Mouse (Mus musculus) granulocyte monocyte progenitor cell, adult 5-6 weeks (primary cell): ENCODE data around the gene Maneal. TPM values are rescaled to one million over a fixed set of nuclear protein-coding genes. Genes with fewer than 3 reads are reported as not detected.

Experiments used
- ATAC-seq: replicated peaks from 2 replicates; pipeline ENCODE4 v1.8.0; 2016; ENCODE audit warnings: mild to moderate bottlenecking, moderate TSS enrichment, inconsistent platforms; ENCODE audit not compliant: poor library complexity, severe bottlenecking
- total RNA-seq, 2 experiments: library from RNA; stranded (forward) in 1 of 2; stranded (reverse) in 1 of 2; fragments of 200-712, 200-1000 nt in 1 of 2; fragments of >200 nt in 1 of 2; fragmentation: Nextera tagmentation in 1 of 2; gene quantifications; 2 replicates each; pipeline ENCODE4 v1.2.3; 2014 to 2017

Gene Maneal
- total RNA-seq, 2 experiments from 2014 or later: 1.2 TPM; not detected in 1

DNA sequence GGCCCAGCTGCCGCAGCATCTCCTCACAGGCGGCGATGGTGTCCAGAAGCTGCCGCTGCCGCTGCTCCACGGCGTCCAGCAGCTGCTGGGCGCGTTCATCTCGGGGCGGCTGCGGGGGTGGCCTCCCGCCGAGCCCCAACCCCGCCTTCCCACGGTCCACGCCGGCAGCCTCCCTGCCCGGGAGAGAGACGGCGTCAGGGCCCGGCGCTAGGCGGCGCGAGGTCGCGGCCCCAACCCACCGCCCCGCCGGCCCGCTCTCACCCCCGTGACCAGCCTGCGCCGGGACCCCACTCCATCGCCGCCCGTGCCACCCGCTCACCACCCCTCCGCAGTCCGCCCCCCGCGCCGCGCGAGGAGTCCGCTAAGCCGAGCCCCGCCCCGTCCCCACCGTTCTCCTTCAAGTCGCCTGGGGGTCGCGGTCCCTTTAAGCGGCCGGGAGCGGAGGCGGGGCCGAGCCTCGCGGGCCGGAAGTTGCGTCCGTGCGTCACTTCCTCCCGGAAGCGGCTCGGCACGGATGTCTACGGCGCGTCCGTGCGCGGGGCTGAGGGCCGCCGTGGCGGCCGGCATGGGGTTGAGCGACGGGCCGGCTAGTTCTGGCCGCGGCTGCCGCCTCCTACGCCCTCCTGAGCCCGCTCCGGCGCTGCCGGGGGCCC is 11.6 kb downstream of the Maneal start, which contains the start of gene Yrdc:
Yrdc (plus strand) TSS at position 419 of the 653 bp plus-strand sequence.
- peak; percentile 79 for ATAC-seq

DNA sequence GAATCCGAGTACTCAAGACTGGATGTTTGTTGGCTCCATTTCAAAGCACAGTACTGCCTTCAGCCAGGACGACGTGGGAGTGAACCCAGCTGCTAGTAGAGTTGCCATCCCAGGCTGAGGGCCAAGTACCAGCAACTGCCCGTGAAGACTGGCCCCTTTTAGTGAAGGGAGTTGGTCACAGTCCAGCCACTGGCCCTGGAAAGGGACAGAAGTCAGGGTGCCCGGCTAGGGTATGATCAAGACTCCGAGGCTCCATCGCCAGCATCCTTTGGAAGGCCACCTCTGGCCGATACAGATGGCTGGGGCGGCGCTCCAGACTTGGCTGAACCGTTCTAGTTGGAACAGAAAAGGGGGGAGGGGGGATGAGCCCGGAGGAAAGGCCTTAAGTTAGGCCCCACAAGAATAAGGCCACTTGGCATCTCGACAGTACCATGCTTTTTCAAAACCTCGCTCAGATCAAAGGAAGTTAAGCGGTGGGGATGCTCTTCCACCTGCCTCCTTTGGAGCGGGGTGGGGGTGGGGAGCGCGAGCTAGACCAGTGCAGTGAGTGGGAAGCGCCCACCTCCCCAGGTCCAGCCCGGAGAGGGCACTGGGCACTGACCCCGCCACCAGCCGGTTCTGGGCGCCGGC is 12.2 kb downstream of the Maneal start:
- no peak for ATAC-seq

DNA sequence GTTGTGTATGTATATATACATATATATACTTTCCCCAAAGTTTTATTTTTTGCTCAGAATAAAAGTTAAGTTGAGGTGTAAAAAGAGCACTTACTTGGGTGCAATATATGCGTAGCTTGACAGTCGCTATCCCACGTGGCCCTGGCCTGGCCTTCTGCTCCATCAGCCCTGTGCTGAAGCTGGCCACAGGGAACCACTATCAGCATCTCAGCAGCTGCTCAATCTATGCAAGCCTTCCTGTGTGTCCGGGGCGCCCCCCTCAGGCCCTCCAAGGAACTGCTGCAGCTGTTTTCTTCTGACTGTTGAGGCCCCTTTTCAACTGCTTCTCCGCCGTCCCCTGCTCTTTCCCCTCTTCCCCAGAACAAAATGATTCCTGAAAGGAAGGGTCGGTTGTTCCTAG is 14.4 kb downstream of the Maneal start:
- ATAC-seq: peak; percentile 52

DNA sequence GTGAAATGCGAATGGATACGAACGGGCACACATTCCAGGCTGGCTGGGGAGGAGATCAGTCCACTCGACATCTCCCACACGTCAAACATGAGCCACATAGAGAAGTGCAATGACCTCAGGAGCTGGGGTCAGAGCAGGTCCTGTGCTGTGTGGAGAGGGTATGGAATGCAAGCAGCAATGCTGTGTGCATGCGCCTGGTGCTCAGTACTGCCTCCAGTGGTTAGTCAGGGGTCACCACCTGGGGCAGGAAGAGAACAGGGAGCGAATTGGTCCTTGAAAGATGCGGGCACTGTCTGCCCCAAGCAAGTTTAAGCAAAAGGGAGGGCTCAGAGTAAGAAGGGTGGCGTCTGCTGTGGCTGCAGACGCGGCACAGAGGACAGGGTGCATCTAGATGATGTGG is 18.5 kb downstream of the Maneal start:
- peak; percentile 73 for ATAC-seq

DNA sequence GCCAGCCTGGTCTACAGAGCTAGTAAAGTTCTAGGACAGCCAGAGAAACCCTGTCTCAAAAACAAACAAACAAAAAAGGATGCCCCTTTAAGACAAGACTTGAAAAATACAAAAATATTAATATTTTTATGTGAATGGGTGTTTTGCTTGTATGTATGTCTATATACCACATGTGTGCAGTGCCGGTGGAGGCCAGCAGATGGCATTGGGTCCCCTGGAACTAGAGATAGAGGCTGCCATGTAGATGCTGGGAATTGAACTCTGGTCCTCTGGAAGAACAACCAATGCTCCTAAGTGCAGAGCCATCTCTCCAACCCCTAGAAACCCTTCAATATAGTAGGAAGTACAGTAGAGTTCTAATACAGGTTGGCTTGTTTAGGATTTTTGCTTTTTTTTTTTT is 21.0 kb downstream of the Maneal start:
- no peak for ATAC-seq

DNA sequence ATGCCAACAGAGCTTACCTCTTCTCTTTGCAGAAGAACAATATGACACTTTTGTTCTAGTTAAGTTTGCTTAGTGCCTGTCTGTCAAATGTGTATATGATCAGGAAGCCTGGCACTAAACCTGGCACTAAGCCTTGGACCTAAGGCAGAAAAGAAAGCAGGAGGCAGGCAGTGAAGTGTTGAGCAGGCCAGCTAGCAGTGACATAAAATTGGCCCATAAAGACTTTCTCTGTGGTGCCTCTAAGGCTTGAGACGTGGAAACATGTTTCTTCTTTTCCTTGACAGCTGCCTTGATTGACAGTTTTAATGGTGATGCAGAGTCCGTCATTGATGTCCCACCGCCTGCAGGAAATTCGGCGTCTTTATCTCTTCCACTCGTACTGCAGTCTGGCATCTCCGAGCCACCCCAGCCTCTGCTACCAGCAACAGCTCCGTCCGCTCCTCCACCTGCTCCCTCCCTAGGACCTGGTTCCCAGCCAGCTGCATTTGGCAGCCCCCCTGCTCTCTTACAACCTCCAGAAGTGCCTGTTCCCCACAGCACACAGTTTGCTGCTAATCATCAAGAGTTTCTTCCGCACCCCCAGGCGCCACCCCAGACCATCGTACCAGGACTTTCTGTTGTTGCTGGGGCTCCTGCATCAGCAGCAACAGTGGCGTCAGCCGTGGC is 23.8 kb downstream of the Maneal start:
- no peak for ATAC-seq

DNA sequence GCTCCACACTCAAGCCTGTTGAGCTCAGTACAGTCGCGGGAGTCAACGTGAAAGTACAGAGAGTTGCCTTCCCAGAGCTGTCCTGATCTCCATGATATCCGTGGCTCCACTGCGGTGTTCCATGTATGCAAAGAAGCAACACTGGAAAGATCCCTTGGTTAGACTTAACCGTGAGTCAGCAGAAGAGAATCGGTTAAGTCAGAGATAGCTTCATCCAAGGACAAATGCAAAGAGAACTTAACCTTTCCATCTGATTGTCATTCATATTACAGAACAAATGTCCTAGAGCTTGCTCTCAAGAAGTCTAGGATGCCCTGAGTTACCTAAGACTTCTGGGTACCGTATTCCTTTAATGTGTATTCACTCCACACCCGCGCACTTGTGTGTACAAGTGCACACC is 29.2 kb downstream of the Maneal start:
- ATAC-seq: no peak

DNA sequence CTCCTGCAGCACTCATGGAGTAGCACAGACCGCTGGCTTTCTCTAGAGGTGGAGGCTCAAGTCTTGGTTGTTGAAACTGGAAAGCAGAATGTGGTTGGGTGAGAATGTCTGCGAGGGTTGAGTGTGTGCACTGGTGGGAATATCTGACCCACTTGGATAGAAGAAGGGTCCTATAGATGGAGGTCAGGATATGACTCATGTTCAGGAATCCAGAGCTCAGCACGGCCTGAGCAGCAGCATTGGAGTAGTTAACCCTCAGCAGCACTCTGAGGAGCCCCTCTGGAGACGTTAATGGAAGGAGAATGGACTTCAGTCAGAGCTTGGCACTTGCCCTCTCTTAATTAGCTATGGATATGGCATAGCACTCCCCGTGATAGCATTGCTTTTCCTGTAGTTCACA is 32.3 kb downstream of the Maneal start:
- no peak for ATAC-seq

DNA sequence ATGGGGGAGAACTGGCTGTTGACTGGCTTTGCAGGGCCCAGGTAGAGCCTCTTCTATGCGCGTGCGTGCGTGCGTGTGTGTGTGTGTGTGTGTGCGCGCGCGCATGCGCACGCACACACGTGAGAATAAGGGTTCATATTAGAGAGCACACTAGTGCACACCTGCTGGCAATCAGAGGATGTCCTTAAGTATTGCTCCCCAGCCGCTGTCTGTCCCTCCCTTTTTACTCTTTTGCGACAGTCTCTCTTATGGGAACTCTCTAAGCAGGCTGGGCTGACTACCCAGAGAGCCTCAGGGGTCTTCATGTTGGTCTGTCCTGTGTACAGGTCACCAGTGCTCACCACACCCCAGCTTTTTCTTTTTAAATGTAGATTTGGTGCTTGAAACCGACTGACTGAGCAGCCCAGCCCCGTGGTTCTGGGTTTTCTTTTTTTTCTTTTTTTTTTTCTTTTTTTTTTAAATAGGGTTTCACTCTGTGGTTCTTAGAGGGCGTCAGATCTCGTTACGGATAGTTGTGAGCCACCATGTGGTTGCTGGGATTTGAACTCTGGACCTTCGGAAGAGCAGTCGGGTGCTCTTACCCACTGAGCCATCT is 36.5 kb downstream of the Maneal start:
- no peak for ATAC-seq

DNA sequence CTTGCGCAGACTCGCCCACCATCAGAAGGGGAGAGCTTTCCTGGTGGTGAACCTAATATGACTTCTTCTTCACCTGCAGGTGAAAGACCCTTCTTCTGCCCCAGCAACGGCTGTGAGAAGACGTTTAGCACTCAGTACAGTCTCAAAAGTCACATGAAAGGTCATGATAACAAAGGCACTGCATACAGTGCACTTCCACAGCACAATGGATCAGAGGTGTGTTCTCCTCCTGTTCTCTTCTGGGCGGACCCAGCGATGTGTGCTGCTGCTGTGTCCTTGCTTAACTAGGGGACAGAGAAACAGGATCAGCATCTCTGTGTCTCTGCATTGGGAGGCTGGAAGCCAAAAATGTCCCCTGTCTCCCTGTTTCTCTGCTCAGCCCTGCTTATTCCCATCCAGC is 37.0 kb downstream of the Maneal start:
- no peak for ATAC-seq

DNA sequence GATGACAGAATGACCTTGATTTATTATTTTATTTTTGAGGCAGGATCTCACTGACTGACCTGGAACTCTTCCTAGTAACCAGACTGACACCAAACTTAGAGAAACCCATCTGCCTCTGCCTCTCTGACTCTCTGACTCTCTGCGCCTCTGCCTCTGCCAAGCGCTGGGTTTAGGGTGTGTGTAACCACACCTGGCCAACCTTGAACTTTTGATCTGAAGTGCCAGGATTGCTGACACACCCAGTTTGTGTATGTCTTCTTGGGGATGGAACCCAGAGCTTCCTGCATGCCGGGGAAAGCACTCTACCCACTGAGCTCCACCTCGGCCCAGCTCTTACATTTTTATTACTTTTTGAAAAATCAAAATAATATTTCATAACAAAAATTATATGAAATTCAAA is 43.1 kb downstream of the Maneal start:
- ATAC-seq: no peak

DNA sequence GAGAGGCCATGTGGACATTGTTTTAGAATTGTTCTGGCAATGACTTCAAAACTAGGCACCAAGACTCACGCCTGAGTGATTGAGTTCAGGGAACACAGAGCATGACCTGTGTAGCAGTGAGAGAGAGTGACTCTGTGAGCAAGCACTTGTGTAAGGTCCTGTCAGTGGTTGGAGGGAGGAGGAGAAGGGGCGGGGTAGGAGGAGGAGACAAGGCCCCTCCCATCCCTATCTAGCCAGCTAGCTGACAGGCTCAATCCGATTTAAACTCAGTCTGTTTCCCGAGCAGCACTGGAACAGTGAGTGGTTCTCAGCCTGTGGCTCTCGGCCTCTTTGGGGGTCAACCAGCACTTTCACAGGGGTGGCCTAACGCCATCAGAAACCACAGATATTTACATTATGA is 44.2 kb downstream of the Maneal start:
- ATAC-seq: peak; percentile 91

DNA sequence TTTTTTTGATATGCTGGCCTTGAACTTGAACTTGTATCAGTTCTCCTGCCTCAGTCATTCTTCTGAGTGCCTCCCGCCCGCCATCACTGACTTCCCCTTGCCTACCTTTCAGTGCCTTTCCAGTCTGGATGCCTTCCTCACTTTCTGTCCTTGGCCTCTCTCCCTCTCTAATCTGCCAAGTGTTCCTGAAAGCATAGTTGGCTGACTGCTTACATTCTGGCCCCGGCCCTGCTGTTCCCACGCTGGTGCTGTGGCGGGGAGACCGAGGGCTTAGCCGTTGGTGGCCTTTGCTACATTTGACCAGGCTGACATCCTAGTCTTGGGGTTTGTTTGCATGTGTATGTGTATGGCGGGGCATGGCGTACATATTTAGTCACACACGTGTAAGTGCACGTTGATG is 46.1 kb downstream of the Maneal start:
- ATAC-seq: no peak

DNA sequence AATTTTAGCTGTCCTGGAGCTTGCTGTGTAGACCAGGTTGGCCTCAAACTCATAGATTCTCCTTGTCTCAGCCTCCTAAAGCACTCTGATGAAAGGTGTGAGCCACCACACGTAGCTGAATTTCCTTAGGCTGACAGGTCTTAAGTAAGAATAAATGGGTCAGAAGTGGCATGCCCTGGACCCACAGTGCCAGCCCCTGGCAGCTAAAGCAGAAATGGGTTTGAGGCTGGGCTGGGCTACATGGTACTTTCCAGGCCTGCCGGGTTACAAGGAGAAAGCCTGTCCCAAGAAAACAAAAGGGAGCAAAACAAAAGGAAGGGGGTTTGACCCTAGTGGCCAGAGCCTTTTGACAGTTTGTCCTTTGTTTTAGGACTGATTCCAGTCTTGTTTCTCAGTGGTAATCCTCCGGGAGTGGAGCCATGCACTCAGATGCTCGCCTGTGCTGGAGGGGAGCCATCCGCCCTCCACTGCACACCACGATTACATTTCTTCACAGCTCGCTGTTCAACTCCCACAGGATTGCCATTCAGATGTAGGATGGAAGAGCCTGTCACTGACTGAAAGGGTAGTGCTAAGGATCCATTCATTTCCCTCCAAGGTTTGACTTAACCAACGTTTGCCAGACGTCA is 50.5 kb downstream of the Maneal start:
- ATAC-seq: no peak

DNA sequence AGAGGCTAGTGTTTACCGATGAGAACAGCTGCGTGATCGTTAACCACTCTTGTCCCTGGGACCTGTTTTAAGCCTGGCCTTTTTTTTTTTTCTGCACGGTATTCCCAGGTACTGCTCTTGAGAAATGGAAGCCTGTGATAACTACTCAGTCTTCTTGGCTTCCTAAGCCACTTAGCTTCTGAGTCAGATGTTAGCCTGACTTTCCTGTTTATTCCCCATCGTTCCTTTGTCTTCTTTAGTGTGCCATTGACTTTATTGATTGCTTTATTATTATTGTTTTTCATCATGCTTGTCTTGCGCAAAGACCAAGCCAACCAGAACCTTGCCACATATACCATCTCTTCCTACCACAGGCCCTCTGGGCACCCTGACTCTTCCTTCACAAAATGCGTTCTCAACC is 51.9 kb downstream of the Maneal start:
- no peak for ATAC-seq

DNA sequence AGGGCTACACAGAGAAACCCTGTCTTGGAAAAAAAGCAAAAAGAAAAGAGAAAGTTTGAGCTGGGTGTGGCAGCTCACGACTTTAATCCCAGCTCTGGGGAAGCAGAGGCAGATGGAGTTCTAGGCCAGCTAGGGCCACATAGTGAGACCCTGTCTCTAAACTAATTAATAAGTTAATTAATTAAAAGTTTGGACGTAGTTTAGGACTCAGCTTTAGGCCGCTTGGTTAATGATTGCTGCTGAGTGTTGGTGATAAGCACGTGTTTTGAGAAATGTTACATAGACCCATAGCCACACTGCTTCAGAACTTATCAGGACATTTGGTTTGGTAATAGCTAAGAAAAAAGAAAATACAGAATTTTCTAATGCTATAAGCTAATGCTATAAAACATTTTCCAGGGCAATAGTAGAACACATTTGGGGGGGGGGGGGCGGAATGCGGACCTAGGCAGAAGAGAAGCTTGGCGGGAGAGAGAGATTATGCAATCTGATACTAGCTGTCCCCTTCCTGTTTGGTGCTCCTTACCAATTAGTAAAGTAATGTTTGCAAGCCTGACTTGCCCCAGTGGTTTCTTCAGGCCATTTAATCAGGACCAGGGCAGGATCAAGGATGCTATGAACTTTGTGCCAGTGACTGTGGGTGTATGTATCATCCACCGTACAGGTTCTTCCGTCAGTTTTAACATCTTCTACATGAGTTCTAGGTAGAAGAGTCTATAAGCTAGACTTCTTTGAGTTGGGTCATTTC is 52.7 kb downstream of the Maneal start:
- peak; percentile 68 for ATAC-seq

DNA sequence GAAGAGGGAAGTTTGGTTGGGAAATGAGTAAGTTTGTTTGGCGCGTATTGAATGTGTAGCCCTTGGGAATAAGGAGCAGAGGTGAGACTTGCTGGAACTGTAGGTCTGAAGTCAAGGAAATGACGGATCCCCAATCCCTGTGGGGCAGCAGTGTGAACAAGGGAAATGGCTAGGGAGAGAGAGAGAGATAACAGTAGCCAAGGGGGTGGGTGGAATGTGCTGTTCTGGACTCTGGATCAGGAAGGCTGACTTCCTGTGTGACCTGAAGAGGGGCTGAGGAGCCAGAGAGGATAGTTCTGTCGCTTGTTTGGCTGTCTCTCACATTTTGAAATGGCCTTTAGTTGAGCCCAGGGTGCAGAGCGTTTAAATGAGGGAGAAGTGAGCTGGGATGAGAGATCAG is 53.5 kb downstream of the Maneal start:
- ATAC-seq: no peak
